Mouse (Mus musculus) Muller cell, postnatal 12 days (primary cell): Measurements from ENCODE around the gene Cdhr2.

Source experiments
- DNase-seq: peaks from one replicate; pipeline ENCODE4 v3.0.0-alpha.2; 2015; ENCODE audit errors: inconsistent ontology term

Cdhr2 gene

GRCm38 (mm10) chr13:54783698-54784097 is 82.4 kb downstream of the Cdhr2 start, which contains the start of gene Eif4e1b:
Gene Eif4e1b (plus strand): TSS chr13:54783998.
- DNase-seq: no peak
